Mouse (Mus musculus) hindlimb bud, embryonic 11.5 days (tissue): Measurements from ENCODE around the gene Zfp626.
"Not testable (repeated sequence)": the region's sequence is repeated elsewhere in the genome, so short reads cannot be mapped to it uniquely, and the experiment has no call there.

ENCODE experiments used
- DNase-seq: peaks from one replicate; pipeline ENCODE4 v3.0.0-alpha.2; 2012; ENCODE audit warnings: low read depth, low spot score; ENCODE audit errors: extremely low spot score

Gene Zfp626

GRCm38 (mm10) chr7:27860396-27861235 lies 53.6 kb downstream of the Zfp626 start:
- DNase-seq: no peak

- not testable (repeated sequence) for DNase-seq
These were observed 55.6 kb downstream of the Zfp626 start for GRCm38 (mm10) chr7:27862578-27862977.
